Mouse (Mus musculus): Measurements from ENCODE around the gene Kcnj15.

- TF ChIP-seq POLR2A (IDR thresholded peaks at IDR 0.05; ENCODE audit: insufficient read depth, low read depth, low read length) = no peak
- no peak for TF ChIP-seq CTCF (IDR thresholded peaks at IDR 0.05)
- no peak for TF ChIP-seq EP300 (IDR thresholded peaks at IDR 0.05; ENCODE audit: insufficient read depth, low read depth, low read length)
Measured at GRCm38 (mm10) chr16:95216346-95216745, 41.0 kb upstream of the Kcnj15 start.

Measured in heart, adult 2 months (tissue).